Mouse (Mus musculus) adrenal gland, postnatal 4 days (tissue): ENCODE data around the gene Anapc1. TPM values are rescaled to one million over a fixed set of nuclear protein-coding genes. Genes with fewer than 3 reads are reported as not detected.

Source experiments
- DNase-seq, 2 experiments: peaks; one replicate each; pipeline ENCODE4 v3.0.0; 2021 to 2022; ENCODE audit warnings: low spot score in 2 of 2, mixed read lengths in 2 of 2
- total RNA-seq, 2 experiments: library from RNA; stranded (reverse); gene quantifications; 2 replicates each; pipeline ENCODE4 v1.2.3; 2021

The Anapc1 gene
- total RNA-seq, 2 experiments from 2014 or later: 96.7 to 103 TPM

- no peak for DNase-seq
Observed at GRCm38 (mm10) chr2:128568018-128568417, 119.2 kb downstream of the Anapc1 start.

DNA sequence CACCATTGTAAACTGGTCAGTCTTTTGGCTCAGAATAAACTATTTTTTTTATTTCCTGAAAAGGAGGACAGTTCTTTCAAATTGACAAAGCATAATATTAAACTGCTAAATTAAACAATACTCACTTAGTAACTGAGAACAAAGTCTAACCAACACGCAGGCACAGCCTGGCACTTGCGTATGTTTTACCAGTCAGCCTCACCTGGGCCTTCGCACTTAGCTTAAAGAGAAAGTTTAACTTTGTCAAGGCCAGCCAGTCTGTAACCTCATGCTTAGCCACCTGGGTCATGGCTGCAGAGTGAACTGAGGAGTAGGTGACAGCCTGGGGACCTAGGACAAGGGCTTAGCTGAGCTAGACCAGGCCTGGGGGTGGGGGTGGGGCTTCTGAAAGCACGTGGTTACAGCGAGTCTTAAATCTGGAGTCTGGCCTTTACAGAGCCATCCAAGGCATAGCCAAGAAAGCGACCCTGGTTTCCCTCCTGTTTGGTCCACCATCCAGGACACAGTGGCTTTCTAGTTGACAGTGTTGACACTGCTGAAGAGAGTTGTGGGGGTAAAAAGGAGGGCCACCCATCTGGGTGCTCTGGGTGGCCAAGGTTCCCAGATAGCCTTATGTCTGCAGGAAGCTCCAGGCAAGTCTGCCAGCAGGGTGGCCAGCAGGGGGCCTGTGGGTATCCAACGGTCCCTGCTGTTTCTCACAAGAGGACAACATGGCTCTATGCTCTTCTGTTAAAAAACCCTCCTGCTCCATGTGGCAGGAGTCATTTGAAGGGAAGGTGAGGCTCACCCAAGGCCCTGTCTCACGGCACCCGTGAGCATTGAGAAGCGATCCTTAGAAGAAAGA is 120.7 kb downstream of the Anapc1 start:
- peak in 1 of 2 experiments; percentile 10 for DNase-seq

GRCm38 (mm10) chr2:128565904-128566303 is 121.3 kb downstream of the Anapc1 start:
- no peak for DNase-seq

GRCm38 (mm10) chr2:128564195-128564594 is 123.0 kb downstream of the Anapc1 start:
- DNase-seq: no peak

Other genes with a start within 250 kb of the Anapc1 start
- not detected for gene Spdye4c, start 96.2 kb downstream of the Anapc1 start, total RNA-seq
- gene Mertk, start 11.6 kb upstream of the Anapc1 start, total RNA-seq: 10 to 100 TPM; 15.5 to 16.8 TPM
- 10 to 100 TPM; 44.8 to 45.7 TPM for gene Tmem87b, start 130.7 kb upstream of the Anapc1 start, total RNA-seq
- gene Fbln7, start 175.6 kb upstream of the Anapc1 start, total RNA-seq: 1 to 10 TPM; 5.3 to 6.0 TPM